Mouse (Mus musculus) ES-E14 (cell line): ENCODE measurements around the gene Wfdc5.

ENCODE experiments used
- CHD2 ChIP-seq: IDR thresholded peaks from 2 replicates; pipeline ENCODE4 v1.6.1; 2014; ENCODE audit warnings: mild to moderate bottlenecking, low read depth, low read length, inconsistent platforms
- HCFC1 ChIP-seq: IDR thresholded peaks from 2 replicates; pipeline ENCODE4 v1.6.1; 2012; ENCODE audit warnings: low read length, inconsistent platforms, borderline replicate concordance; ENCODE audit not compliant: insufficient read depth
- MAFK ChIP-seq: IDR thresholded peaks from 2 replicates; pipeline ENCODE4 v1.6.1; 2014; ENCODE audit warnings: mild to moderate bottlenecking, low read depth, low read length, inconsistent platforms; ENCODE audit not compliant: insufficient read depth
- ZC3H11A ChIP-seq: IDR thresholded peaks from 2 replicates; pipeline ENCODE4 v1.6.1; 2012; ENCODE audit warnings: low read depth, mild to moderate bottlenecking, inconsistent platforms, low read length, borderline replicate concordance
- ZNF384 ChIP-seq: IDR thresholded peaks from 2 replicates; pipeline ENCODE4 v1.6.1; 2012; ENCODE audit warnings: low read depth, low read length, inconsistent platforms

DNA sequence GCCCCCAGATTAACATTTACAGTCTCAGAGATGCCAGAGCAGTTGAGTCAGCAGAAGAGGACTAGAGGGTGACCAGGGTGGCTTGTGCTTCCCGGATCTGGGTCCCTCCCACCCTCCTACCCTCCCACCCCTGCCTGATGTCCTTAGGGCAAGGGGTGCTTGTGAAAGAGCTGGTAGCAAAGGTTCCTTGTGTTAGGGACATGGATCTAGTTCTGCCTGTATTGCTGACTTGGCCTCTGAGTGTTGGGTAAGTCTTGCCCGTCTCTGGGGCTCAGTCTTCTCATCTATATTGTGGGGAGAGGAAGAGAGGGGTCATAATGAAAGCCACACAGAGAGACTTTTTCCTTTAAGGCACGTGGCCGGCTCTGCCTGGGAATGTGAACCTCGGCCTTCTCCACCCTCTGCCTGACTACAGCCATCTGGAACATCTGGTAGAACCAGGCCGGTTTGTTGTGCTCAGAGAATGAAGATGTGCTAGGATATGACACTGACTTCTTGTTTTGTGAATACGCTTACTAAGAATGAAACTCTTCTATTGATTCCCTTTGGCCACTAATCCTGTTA, at the start of gene Wfdc5:
- TF ChIP-seq CHD2 = no peak
- no peak for TF ChIP-seq HCFC1
- no peak for TF ChIP-seq ZC3H11A
- no peak for TF ChIP-seq MAFK
- no peak for TF ChIP-seq ZNF384
